Mouse (Mus musculus): ENCODE measurements around the gene Hopx. TPM values are rescaled to one million over a fixed set of nuclear protein-coding genes. Genes with fewer than 3 reads are reported as not detected.

The Hopx gene
- polyA plus RNA-seq, 1 experiment from 2014 or later, result 26.6 TPM

GRCm38 (mm10) chr5:77039391-77039790 lies 75.5 kb downstream of the Hopx start:
- no peak overlapping the region for H3K4me3 ChIP-seq (ENCODE audit: low read depth, low read length)
- ATAC-seq (ENCODE audit: low FRiP score, low TSS enrichment) (no peak), DNase-seq (ENCODE audit: low spot score) (no peak)
- no peak for TF ChIP-seq EP300 (optimal IDR thresholded peaks at IDR 0.05)
- TF ChIP-seq CTCF (IDR thresholded peaks at IDR 0.05; ENCODE audit: low read depth), result no peak
- H3K4me2 ChIP-seq (replicated peaks; ENCODE audit: low read depth), result no peak overlapping the region
- H3K9ac ChIP-seq (ENCODE audit: low read length), result no peak overlapping the region
- H3K36me3 ChIP-seq (ENCODE audit: control insufficient read depth, insufficient read depth, low read length), result no peaks in the 10 kb centered on the region
- no peaks in the 10 kb centered on the region for H3K27me3 ChIP-seq (ENCODE audit: control insufficient read depth, insufficient read depth, low read length)
- no peaks in the 10 kb centered on the region for H3K4me1 ChIP-seq (replicated peaks; ENCODE audit: control insufficient read depth, insufficient read depth)
- no peak overlapping the region for H3K27ac ChIP-seq (replicated peaks)
- no peaks in the 10 kb centered on the region for H3K9me3 ChIP-seq (ENCODE audit: control insufficient read depth, low read length)

- Histone ChIP-seq H3K4me2 (replicated peaks; ENCODE audit: low read depth) (no peak overlapping the region), H3K27me3 (ENCODE audit: control insufficient read depth, insufficient read depth, low read length) (no peaks in the 10 kb centered on the region), H3K9ac (ENCODE audit: low read length) (no peak overlapping the region), H3K27ac (replicated peaks) (no peak overlapping the region), H3K36me3 (ENCODE audit: control insufficient read depth, insufficient read depth, low read length) (no peaks in the 10 kb centered on the region), H3K4me3 (ENCODE audit: low read depth, low read length) (no peak overlapping the region), H3K9me3 (ENCODE audit: control insufficient read depth, low read length) (no peaks in the 10 kb centered on the region), H3K4me1 (replicated peaks; ENCODE audit: control insufficient read depth, insufficient read depth) (no peaks in the 10 kb centered on the region)
- no peak for ATAC-seq (ENCODE audit: low FRiP score, low TSS enrichment)
- no peak for DNase-seq (ENCODE audit: low spot score)
- TF ChIP-seq EP300 (optimal IDR thresholded peaks at IDR 0.05) (no peak), CTCF (IDR thresholded peaks at IDR 0.05; ENCODE audit: low read depth) (no peak)
- WGBS, result 86% methylated on average over 10 of the region's 10 CpGs
Measured at GRCm38 (mm10) chr5:77038451-77038850, 76.5 kb downstream of the Hopx start.

Other genes starting within 250 kb of the Hopx start
- 7.0 and 7.4 TPM in 2 replicates for gene Aasdh, start 209.6 kb downstream of the Hopx start, polyA plus RNA-seq (2015; fragmentation: Nextera tagmentation; extraction: Ambion mirVana)
- 91.7 and 94.4 TPM in 2 replicates for gene Paics, start 163.8 kb downstream of the Hopx start, polyA plus RNA-seq (2015; fragmentation: Nextera tagmentation; extraction: Ambion mirVana)
- 12.4 and 12.5 TPM in 2 replicates for gene Ppat, start 163.5 kb downstream of the Hopx start, polyA plus RNA-seq (2015; fragmentation: Nextera tagmentation; extraction: Ambion mirVana)
- 47.1 and 49.2 TPM in 2 replicates for gene Srp72, start 140.4 kb downstream of the Hopx start, polyA plus RNA-seq (2015; fragmentation: Nextera tagmentation; extraction: Ambion mirVana)
- gene Arl9, start 111.1 kb downstream of the Hopx start, polyA plus RNA-seq (2015; fragmentation: Nextera tagmentation; extraction: Ambion mirVana), result not detected in 2 replicates
- 0.08 TPM in 1 of 2 replicates, not detected in the other for gene Thegl, start 99.1 kb downstream of the Hopx start, polyA plus RNA-seq (2015; fragmentation: Nextera tagmentation; extraction: Ambion mirVana)
- gene Spink2, start 96.3 kb upstream of the Hopx start, polyA plus RNA-seq (2015; fragmentation: Nextera tagmentation; extraction: Ambion mirVana), result 1.8 and 2.3 TPM in 2 replicates
- gene Rest, start 150.4 kb upstream of the Hopx start, polyA plus RNA-seq (2015; fragmentation: Nextera tagmentation; extraction: Ambion mirVana), result 12.1 and 12.5 TPM in 2 replicates
- gene Noa1, start 195.0 kb upstream of the Hopx start, polyA plus RNA-seq (2015; fragmentation: Nextera tagmentation; extraction: Ambion mirVana), result 15.1 and 16.3 TPM in 2 replicates
- gene Polr2b, start 195.0 kb upstream of the Hopx start, polyA plus RNA-seq (2015; fragmentation: Nextera tagmentation; extraction: Ambion mirVana), result 21.7 and 23.5 TPM in 2 replicates

Measured in stomach, postnatal 0 days (tissue).